Mouse (Mus musculus): ENCODE data around the gene Tsen2. TPM values are rescaled to one million over a fixed set of nuclear protein-coding genes. Genes with fewer than 3 reads are reported as not detected.

Gene Tsen2
- polyA plus RNA-seq, 1 experiment from 2014 or later: 33.1 TPM

DNA sequence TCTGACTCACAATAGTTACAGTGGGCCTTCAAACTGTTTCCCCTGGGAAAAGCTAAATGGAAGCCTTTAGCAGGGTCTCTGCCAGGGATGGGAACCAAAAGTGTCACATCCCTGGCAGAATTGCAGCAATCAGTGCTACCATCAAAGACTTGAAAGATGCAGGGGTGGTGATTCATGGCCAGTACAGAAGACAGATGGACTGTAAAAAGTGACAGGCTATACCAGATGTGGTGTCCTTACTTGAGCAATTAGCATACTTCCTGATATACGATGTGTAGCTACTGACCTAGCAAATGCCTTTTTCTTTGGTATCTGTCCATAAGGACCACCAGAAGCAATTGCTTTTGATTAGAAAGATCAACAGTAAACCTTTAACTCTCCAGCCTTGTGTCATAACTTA lies 76.5 kb downstream of the Tsen2 start:
- no peaks in the 10 kb centered on the region for H3K4me1 ChIP-seq (replicated peaks; ENCODE audit: control insufficient read depth, insufficient read depth, low read length)
- no peaks in the 10 kb centered on the region for H3K27me3 ChIP-seq (replicated peaks; ENCODE audit: control insufficient read depth, insufficient read depth, low read length)
- DNase-seq (ENCODE audit: low spot score) (no peak), ATAC-seq (replicated peaks; ENCODE audit: low FRiP score) (no peak)
- no peak overlapping the region for H3K4me2 ChIP-seq
- H3K36me3 ChIP-seq (ENCODE audit: control insufficient read depth, insufficient read depth, low read length): peaks cover 60% of the 10 kb centered on the region
- no peak overlapping the region for H3K9ac ChIP-seq (ENCODE audit: low read depth, low read length)
- WGBS: 83% methylated on average over 1 of the region's 1 CpGs
- H3K9me3 ChIP-seq (ENCODE audit: control insufficient read depth, low read length): no peaks in the 10 kb centered on the region
- H3K27ac ChIP-seq (ENCODE audit: low read depth, low read length): no peak overlapping the region
- no peak overlapping the region for H3K4me3 ChIP-seq (ENCODE audit: low read depth, low read length)

DNA sequence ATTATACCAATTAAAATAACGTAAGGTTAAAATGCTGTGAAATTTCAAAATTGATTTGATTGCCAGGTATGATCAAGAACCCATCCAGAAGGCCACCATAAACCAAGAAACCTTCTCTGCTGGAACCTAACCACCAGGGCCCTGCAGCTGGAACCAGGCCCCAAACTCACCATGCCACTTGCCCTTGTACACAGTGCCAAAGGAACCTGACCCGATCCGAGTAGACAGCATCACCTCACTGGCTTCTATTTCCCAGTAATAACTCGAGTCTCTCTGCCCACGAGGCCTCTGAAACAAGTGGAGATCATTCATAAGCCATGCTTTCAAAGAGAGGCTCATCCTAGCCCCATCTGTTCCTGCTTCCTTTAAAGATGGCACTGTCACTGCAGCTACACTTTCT lies 81.7 kb downstream of the Tsen2 start:
- no peak for ATAC-seq (replicated peaks; ENCODE audit: low FRiP score)
- H3K4me1 ChIP-seq (replicated peaks; ENCODE audit: control insufficient read depth, insufficient read depth, low read length): no peaks in the 10 kb centered on the region
- no peak overlapping the region for H3K9ac ChIP-seq (ENCODE audit: low read depth, low read length)
- no peak overlapping the region for H3K4me3 ChIP-seq (ENCODE audit: low read depth, low read length)
- peaks cover 44% of the 10 kb centered on the region for H3K36me3 ChIP-seq (ENCODE audit: control insufficient read depth, insufficient read depth, low read length)
- H3K27me3 ChIP-seq (replicated peaks; ENCODE audit: control insufficient read depth, insufficient read depth, low read length): no peaks in the 10 kb centered on the region
- no peaks in the 10 kb centered on the region for H3K9me3 ChIP-seq (ENCODE audit: control insufficient read depth, low read length)
- WGBS: 91% methylated on average over 5 of the region's 5 CpGs
- H3K4me2 ChIP-seq: no peak overlapping the region
- no peak overlapping the region for H3K27ac ChIP-seq (ENCODE audit: low read depth, low read length)
- DNase-seq (ENCODE audit: low spot score): no peak

Other genes starting within 250 kb of the Tsen2 start
- 1.1 and 1.2 TPM in 2 replicates for gene Pparg, start 183.7 kb upstream of the Tsen2 start, polyA plus RNA-seq (2014; fragmentation: Nextera tagmentation; extraction: Ambion mirVana)
- 5.6 and 6.3 TPM in 2 replicates for gene Mkrn2os, start 47.9 kb downstream of the Tsen2 start, polyA plus RNA-seq (2014; fragmentation: Nextera tagmentation; extraction: Ambion mirVana)
- gene Mkrn2, start 57.2 kb downstream of the Tsen2 start, polyA plus RNA-seq (2014; fragmentation: Nextera tagmentation; extraction: Ambion mirVana): 21.5 and 25.1 TPM in 2 replicates
- 70.1 and 70.7 TPM in 2 replicates for gene Raf1, start 132.0 kb downstream of the Tsen2 start, polyA plus RNA-seq (2014; fragmentation: Nextera tagmentation; extraction: Ambion mirVana)
- gene Tmem40, start 217.7 kb downstream of the Tsen2 start, polyA plus RNA-seq (2014; fragmentation: Nextera tagmentation; extraction: Ambion mirVana): 29.4 and 32.5 TPM in 2 replicates
- gene Cand2, start 229.9 kb downstream of the Tsen2 start, polyA plus RNA-seq (2014; fragmentation: Nextera tagmentation; extraction: Ambion mirVana): 20.3 and 22.0 TPM in 2 replicates

All from liver, embryonic 11.5 days (tissue).